Mouse (Mus musculus) thymus, adult 2 months (tissue): ENCODE measurements around the gene Cemip2. TPM values are rescaled to one million over a fixed set of nuclear protein-coding genes. Genes with fewer than 3 reads are reported as not detected.

Source experiments
- DNase-seq: peaks from one replicate; pipeline ENCODE4 v3.0.0; 2021
- H3K27ac ChIP-seq: fragments of 200-500 bp; 2 replicates; pipeline ENCODE4 v1.5.1; 2012; ENCODE audit warnings: low read length, control low read depth; ENCODE audit not compliant: control insufficient read depth, insufficient read depth
- H3K27me3 ChIP-seq: fragments of 200-500 bp; 2 replicates; pipeline ENCODE4 v1.6.1; 2012; ENCODE audit warnings: mild to moderate bottlenecking, low read length, moderate library complexity, mixed read lengths; ENCODE audit not compliant: control insufficient read depth, insufficient read depth
- H3K36me3 ChIP-seq: fragments of 200-500 bp; 2 replicates; pipeline ENCODE4 v1.6.1; 2012; ENCODE audit warnings: mild to moderate bottlenecking, low read length, moderate library complexity; ENCODE audit not compliant: control insufficient read depth, insufficient read depth
- H3K4me1 ChIP-seq: fragments of 200-500 bp; replicated peaks from 2 replicates; pipeline ENCODE4 v1.6.1; 2012; ENCODE audit warnings: low read length; ENCODE audit not compliant: control insufficient read depth, insufficient read depth
- H3K4me3 ChIP-seq: fragments of 200-500 bp; 2 replicates; pipeline ENCODE4 v1.5.1; 2012; ENCODE audit warnings: mild to moderate bottlenecking, low read length, control low read depth, moderate library complexity; ENCODE audit not compliant: control insufficient read depth, insufficient read depth
- CTCF ChIP-seq: fragments of 200-500 bp; IDR thresholded peaks from 2 replicates; pipeline ENCODE4 v1.5.1; 2012; ENCODE audit warnings: mild to moderate bottlenecking, control low read depth, low read length, moderate library complexity, borderline replicate concordance; ENCODE audit not compliant: control insufficient read depth, poor library complexity, insufficient read depth; ENCODE audit errors: extremely low read depth
- POLR2A ChIP-seq: fragments of 200-500 bp; IDR thresholded peaks from 2 replicates; pipeline ENCODE4 v1.6.1; 2012; ENCODE audit warnings: mild to moderate bottlenecking, low read length, control low read depth, moderate library complexity; ENCODE audit not compliant: control insufficient read depth, poor library complexity, insufficient read depth; ENCODE audit errors: extremely low read depth
- WGBS: fragments of 180-500 bp; shearing (Covaris S2); methylation state at CpG from one replicate; pipeline ENCODE4 v1.1.7; 2018; 5-methylcytosine and 5-hydroxymethylcytosine counted together
- polyA plus RNA-seq: library from polyadenylated mRNA; depleted of rRNA; stranded (reverse); fragments of >200 nt; gene quantifications from 2 replicates; pipeline ENCODE4 v1.2.3, GENCODE M21; 2012

Gene Cemip2
- polyA plus RNA-seq, 1 experiment: 3.1 TPM

- no peak for DNase-seq
- 90% methylated on average over 3 of the region's 3 CpGs for WGBS
- H3K4me3 ChIP-seq: no peak overlapping the region
- no peaks in the 10 kb centered on the region for H3K27me3 ChIP-seq
- no peaks in the 10 kb centered on the region for H3K36me3 ChIP-seq
- H3K4me1 ChIP-seq: 0 out of 2 replicates have a peak, but pooled peaks cover 2% of the 10 kb centered on the region
- no peak for TF ChIP-seq CTCF
- TF ChIP-seq POLR2A: no peak
- H3K27ac ChIP-seq: no peak overlapping the region
Measured at GRCm38 (mm10) chr19:21791386-21791785, 13.2 kb downstream of the Cemip2 start.

GRCm38 (mm10) chr19:21791826-21792225 lies 13.7 kb downstream of the Cemip2 start:
- no peak overlapping the region for H3K27ac ChIP-seq
- H3K4me1 ChIP-seq: 0 out of 2 replicates have a peak, but pooled peaks cover 2% of the 10 kb centered on the region
- H3K4me3 ChIP-seq: no peak overlapping the region
- no peak for DNase-seq
- no peaks in the 10 kb centered on the region for H3K27me3 ChIP-seq
- 98% methylated on average over 4 of the region's 4 CpGs for WGBS
- TF ChIP-seq CTCF (no peak), POLR2A (no peak)
- no peaks in the 10 kb centered on the region for H3K36me3 ChIP-seq

- Histone ChIP-seq H3K36me3 (no peaks in the 10 kb centered on the region), H3K4me1 (no peaks in the 10 kb centered on the region), H3K4me3 (no peak overlapping the region), H3K27ac (no peak overlapping the region), H3K27me3 (no peaks in the 10 kb centered on the region)
- WGBS: 97% methylated on average over 26 of the region's 26 CpGs
- TF ChIP-seq CTCF: no peak
- TF ChIP-seq POLR2A: no peak
- no peak for DNase-seq
Measured at GRCm38 (mm10) chr19:21792587-21793175, 14.5 kb downstream of the Cemip2 start.

- WGBS: 92% methylated on average over 3 of the region's 3 CpGs
- no peaks in the 10 kb centered on the region for H3K27me3 ChIP-seq
- no peak for DNase-seq
- no peaks in the 10 kb centered on the region for H3K4me1 ChIP-seq
- TF ChIP-seq POLR2A (no peak), CTCF (no peak)
- H3K36me3 ChIP-seq: no peaks in the 10 kb centered on the region
- H3K4me3 ChIP-seq: no peak overlapping the region
- H3K27ac ChIP-seq: no peak overlapping the region
Measured at GRCm38 (mm10) chr19:21794569-21794968, 16.4 kb downstream of the Cemip2 start.

GRCm38 (mm10) chr19:21796333-21796732 lies 18.2 kb downstream of the Cemip2 start:
- Histone ChIP-seq H3K4me3 (no peak overlapping the region), H3K4me1 (no peaks in the 10 kb centered on the region), H3K36me3 (no peaks in the 10 kb centered on the region), H3K27ac (no peak overlapping the region), H3K27me3 (no peaks in the 10 kb centered on the region)
- WGBS: 37% methylated on average over 5 of the region's 5 CpGs
- no peak for DNase-seq
- TF ChIP-seq POLR2A (no peak), CTCF (no peak)

GRCm38 (mm10) chr19:21798700-21799099 lies 20.6 kb downstream of the Cemip2 start:
- TF ChIP-seq CTCF (no peak), POLR2A (no peak)
- Histone ChIP-seq H3K36me3 (no peaks in the 10 kb centered on the region), H3K4me1 (no peaks in the 10 kb centered on the region), H3K27me3 (no peaks in the 10 kb centered on the region), H3K4me3 (no peak overlapping the region), H3K27ac (no peak overlapping the region)
- WGBS: 90% methylated on average over 3 of the region's 3 CpGs
- DNase-seq: no peak

GRCm38 (mm10) chr19:21799410-21800373 lies 21.6 kb downstream of the Cemip2 start:
- Histone ChIP-seq H3K27ac (no peak overlapping the region), H3K36me3 (no peaks in the 10 kb centered on the region), H3K4me1 (no peaks in the 10 kb centered on the region), H3K4me3 (no peak overlapping the region), H3K27me3 (no peaks in the 10 kb centered on the region)
- DNase-seq: no peak
- TF ChIP-seq POLR2A (no peak), CTCF (no peak)
- 85% methylated on average over 13 of the region's 13 CpGs for WGBS
